Mouse (Mus musculus): ENCODE results near the gene Gmip.

- TF ChIP-seq CTCF (IDR thresholded peaks at IDR 0.05; ENCODE audit: control insufficient read depth, insufficient read depth, insufficient read length) (no peak), USF1 (IDR thresholded peaks at IDR 0.05; ENCODE audit: low read depth) (no peak), MAX (IDR thresholded peaks at IDR 0.05) (no peak), MYOG (IDR thresholded peaks at IDR 0.05; ENCODE audit: control insufficient read depth, extremely low read depth, insufficient read length) (no peak), CEBPB (IDR thresholded peaks at IDR 0.05; ENCODE audit: low read depth) (no peak), FOSL1 (IDR thresholded peaks at IDR 0.05; ENCODE audit: insufficient read depth, low read length, poor library complexity, severe bottlenecking) (no peak)
Measured at GRCm38 (mm10) chr8:69849899-69850298, 41.4 kb downstream of the Gmip start.
